Mouse (Mus musculus) natural killer cell, adult 2 months (primary cell): ENCODE measurements around the gene Supv3l1.
"Not testable (repeated sequence)": the region's sequence is repeated elsewhere in the genome, so short reads cannot be mapped to it uniquely, and the experiment has no call there.

Experiments
- DNase-seq, 2 experiments: peaks; one replicate each; pipeline ENCODE4 v3.0.0; 2022; ENCODE audit warnings: low spot score in 2 of 2

The Supv3l1 gene

DNA sequence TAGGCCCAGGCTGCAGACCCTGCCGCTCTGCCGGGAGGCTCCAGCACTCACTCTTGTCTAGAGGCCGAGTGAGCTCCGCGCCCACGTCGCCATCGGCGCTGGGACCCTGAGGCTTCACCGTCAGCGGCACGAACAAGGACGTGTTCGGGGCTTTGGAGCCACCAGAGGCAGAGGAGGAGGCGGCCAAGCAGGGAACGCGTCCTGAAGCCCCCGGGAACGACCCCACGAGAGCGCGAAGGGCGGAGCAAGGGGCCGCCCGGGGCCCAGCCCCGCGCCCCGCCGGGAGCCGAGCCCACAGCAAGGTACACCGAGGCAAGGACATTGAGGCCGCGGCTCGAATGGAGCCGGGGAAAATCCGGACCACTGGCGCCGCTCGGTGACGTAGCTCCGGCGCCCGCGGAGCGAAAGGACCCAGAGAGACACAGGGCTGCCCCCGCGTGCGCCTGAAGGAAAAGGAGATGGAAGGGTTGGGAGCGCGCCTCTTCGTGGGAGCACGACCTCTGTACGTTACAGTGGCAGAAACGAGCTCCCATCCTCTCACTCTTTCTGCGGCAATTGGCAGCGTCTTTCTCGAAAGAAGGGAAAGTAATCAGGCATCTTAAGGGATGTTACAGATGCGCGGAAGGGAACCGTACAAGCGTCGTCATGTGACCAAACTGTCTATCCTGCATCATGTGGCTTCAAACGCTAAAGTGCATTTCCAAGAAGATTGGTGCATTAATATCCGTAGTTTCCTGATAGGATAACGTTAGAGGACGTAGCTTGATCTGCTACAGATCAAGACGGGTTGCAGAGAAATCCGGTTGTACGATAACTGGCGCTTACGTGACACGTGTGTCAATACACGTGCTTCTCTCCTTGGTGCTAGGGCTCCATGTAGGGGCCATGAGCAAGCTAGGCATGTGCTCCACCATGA lies at the start of gene Supv3l1, which contains the start of gene 4930507D05Rik:
Supv3l1 (minus strand) TSS at position 375 of the 916 bp plus-strand sequence.
4930507D05Rik (plus strand) TSS at position 126 of the 916 bp plus-strand sequence.
- DNase-seq, result peak; percentile 89 to 93

DNA sequence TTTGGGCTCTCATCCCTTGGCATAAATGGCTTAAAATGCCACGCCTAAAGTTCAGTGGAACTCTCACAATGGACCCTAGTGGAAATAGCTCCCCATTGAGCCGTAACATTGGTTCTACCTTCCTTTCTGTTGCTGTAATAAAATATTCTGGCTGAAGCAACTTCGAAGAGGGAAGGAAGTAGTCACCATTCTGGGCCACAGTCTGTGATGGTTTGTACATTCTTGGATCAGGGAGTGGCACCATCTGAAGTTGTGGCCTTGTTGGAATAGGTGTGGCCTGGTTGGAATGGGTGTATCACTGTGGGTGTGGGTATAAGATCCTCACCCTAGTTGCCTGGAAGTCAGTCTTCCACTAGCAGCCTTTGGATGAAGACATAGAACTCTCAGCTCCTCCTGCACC lies 42.1 kb upstream of the Supv3l1 start:
- not testable (repeated sequence) for DNase-seq

DNA sequence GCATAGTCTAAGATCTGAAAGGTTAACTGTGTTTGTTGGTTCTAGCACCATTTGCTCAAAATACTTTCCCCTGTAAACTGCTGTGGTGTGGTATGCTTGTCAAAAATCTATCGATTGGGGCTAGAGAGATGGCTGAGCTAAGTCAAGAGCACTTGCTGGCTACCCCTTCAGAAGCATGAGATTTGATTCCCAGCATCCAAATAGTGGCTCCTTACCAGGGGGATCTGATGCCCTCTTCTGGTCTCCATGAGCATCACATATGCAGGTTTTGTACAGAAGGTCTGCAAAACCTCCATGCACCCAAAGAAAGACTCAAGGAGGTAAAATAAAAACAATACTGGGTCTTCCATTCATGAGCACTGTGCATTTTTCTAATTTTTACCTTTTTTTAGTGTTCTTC lies 38.7 kb upstream of the Supv3l1 start:
- DNase-seq, result no peak

DNA sequence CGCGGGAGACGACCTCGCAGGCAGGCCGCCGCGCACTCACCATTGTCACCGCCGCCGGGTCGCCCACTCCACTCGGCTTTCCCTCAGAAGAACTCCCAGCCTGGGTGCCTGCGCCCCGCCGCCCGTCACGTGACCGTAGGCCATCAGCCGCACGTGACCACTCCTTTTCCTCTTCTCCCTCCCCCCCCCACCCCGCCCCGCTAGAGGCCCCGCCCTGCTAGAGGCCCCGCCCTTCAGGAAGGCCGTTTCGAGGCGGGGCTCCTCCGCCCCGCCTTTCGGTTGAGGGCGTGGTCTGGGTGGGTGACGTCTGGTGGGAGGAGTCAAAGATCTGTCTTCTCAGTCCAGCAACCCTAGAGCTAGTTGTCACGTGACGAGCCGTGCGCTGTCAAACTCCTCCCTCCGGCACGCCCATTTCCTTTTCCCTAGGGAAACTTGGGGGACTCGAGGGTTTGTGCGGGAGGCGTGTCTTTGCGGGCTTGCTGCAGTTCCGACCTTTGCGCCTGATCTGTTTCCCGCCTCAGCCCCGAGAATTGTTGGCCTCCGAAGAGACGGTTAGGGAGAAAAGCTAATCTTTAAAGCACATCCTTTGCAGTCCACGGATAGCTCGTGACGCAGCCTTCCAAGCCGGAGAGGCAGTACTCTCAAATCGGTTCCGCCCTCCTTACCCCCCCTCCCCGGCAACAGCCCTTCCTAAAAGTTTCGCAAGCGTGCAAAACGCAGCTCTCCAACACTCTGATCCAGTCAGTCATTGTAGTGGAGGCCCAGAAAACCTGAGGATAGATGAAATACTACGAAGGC lies 37.3 kb upstream of the Supv3l1 start, which contains the start of gene Vps26a:
Vps26a (minus strand) TSS at position 188 of the 798 bp plus-strand sequence.
- DNase-seq, result peak; percentile 97 to 98

DNA sequence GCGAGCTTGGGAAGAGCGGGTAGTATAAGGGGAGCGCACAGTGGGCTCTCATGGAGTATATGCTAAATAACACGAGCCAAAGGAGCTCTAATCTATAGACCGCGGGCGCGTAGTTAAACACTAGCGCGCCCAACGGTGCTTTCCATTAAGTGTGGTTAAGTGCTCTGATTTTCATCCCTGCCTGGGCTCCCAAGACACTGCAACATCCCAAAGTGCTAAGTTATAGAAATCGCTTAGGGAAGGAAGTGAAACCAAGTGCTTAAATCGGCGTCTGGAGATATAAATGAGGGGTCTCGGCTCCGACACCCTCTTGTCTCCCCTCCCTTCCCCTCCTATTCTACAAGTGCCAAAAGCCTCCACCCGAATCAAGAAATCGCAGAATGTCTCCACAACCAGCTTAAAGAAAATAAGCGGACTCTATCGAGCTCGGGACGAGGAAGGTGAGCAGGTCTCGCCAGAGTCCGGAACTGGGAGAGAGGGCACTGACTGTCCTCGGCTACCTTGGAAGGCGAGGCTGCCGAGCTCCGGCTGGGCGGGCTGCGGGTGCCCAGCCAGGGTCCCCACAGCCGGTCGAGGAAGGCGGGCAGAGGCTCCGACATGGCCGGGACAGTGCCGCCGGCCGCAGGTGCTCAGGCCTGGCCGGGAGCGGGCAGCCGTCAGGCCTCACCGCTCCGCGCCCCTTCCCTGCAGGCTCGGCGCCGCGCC lies 36.5 kb upstream of the Supv3l1 start:
- DNase-seq, result no peak

DNA sequence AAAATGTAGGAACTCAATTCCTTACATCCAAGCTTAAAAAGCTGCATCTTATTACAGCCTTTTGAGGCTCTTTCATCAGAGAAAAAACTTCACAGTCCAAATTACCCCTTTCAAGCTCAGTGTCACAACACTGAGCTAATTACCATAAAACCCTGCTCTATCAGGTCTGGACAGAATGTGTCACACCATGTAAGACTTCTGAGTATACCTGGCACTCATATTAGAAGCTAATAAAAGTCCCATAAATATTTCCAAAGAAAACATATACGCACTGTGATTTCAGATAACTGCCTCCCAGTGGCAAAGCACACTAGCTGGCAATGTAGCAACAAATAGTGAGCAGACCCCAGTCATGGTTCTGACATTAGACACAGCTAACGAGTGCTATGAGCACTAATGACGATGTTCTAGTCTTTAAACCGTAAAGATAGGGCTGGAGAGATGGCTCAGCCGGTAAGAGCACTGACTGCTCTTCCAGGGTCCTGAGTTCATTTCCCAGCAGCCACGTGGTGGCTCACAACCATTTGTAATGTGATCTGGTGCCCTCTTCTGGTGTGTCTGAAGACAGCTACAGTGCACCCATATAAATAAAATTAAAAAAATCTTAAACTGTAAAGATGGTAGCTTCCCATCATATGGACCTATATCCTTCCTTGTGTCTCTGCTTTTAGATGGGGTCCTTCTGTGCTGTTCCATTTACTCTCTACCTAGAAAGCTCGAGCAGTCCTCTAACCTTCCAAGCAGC lies 31.7 kb upstream of the Supv3l1 start:
- DNase-seq, result no peak

DNA sequence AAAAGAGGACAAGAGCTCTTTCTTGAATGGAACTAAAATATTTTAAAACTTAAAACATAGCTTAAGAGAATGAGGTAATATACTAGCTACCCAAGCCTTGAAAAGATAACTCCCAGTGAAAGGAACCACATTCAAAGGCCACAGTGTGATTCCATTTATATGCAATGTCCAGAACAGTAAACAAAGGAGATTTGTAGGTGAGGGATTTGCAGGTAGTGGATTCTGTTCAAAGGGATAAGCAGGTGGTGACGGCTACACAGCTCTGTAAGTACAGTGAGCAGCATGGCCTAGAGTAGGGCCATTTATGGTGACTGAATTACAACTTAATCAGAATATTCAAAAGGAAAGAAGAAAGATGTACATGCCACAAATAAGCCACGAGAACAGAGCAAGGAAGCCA lies 27.4 kb upstream of the Supv3l1 start:
- no peak for DNase-seq

DNA sequence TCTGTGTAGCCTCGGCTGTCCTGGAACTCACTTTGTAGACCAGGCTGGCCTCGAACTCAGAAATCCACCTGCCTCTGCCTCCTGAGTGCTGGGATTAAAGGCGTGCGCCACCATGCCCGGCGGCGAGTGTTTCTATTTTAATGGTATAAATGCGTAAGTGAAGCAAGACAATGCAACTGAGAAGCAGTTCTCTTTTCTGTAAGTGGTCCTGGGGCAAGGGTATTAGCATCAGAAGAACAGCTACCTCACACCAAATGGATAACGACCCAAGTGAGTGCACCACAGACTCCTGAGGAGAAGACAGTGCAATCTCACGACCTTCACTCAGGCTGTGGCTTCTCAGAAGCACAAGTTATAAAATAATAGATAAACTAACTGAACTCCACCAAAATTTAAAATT lies 25.4 kb upstream of the Supv3l1 start:
- DNase-seq, result no peak

DNA sequence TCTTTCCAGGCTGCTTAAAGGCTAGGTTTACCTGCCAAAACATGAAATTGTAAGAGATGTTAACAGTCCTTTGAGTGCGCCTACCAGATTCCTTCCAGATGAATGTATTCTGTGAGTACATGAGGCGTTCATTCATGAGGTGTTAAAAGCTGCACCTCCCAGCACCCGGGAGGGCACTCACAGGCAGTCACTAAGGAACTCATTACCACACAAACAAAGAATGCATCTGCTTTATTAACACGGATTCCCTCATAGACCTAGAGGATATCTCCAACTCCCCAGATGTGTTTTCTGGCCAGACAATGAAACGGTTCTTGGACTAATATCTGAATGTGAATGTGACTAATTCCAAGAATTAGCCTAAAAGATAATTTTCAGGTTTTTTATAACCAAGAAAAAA lies 21.6 kb upstream of the Supv3l1 start:
- no peak for DNase-seq

DNA sequence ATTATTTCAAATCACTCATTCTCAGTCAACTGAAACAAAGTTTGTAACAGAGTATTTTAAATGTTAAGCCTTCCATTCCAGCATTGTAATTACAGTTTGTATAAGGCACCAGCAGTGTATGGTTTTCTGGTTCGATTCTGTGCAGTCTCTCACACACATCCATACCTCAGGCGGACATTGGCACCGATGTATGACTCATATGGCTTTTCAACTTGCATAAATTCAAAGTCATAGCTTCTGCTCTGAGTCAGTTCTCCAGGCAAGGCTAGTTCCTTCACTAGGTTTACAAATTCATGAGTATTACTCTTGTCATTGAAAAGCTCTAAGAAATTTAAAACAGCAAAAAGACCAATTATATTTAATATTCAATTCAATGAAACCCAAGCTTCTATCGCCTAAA lies 20.2 kb upstream of the Supv3l1 start:
- DNase-seq, result no peak

DNA sequence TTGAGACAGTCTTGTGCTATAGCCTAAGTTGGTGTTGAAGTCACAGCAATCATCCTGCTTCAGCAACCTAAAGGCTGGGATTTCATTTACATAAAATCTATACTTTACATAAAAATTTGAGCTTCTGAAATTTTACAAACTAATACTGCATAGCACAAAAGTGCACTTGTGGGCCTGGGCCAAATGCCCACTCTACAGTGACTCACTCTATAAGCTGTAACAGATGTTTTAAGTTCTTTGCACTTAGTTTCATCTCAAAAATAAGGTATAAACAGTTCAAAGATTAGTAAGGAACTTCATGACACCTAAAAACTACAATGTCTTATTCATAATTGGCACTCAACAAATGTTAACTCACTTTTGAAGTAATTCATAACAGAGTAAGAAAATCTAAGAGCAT lies 11.8 kb upstream of the Supv3l1 start:
- DNase-seq, result no peak

DNA sequence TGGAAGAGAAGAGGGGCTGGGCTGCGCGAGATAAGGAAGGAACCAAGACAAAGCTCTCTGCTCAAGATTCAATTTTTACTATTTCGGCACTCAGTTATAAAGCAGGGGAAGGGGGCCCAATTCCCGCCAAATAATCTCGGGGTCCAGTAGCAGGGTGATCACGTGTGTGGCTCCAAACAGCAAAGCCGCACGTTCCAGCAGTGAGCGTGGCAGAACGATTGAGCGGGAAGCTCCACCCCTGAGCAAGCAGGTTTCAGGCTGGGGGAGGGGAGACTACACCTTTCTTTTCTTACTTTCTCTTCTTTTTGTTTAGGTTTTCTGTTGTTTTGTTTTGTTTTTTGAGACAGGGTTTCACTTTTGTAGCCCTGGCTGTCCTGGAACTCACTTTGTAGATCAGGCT lies 2.5 kb upstream of the Supv3l1 start:
- DNase-seq, result not testable (repeated sequence)

DNA sequence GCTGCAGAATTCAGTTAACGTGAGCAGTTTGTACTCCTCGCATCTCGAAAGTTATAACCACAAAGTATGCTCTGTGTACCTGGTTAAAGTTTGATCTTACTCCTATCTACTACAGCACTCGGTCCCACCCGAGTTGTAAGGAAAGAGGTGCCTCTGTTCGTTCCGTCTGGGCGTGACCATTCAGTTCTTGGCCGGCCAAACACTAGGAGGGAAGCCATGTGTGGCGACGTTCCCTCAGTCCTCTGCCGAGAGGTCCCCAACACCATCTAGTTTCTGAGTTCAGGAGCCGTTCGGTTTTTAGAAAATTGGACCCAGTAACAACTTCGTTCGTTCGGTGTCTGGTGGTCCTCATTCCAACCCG lies 722 bp upstream of the Supv3l1 start:
- no peak for DNase-seq

DNA sequence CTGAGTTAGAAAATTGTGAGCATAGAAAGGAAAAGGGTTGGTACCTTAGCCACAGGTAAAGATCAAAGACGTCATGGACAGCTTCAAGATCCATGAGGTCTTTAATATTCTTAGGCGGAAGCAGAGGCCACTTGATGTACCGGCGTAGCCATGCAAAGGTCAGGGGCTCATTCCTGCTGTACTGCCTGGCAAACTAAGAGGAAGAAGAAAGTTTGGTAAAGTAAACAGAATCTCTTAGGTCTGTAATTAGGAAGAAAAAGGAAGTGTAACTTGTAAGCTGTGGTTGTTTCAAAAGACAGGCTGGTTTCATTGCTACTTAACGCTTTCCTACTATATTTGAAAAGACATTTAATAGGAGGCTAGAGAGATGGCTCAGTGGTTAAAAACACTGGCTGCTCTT lies 19.1 kb downstream of the Supv3l1 start:
- DNase-seq, result no peak

DNA sequence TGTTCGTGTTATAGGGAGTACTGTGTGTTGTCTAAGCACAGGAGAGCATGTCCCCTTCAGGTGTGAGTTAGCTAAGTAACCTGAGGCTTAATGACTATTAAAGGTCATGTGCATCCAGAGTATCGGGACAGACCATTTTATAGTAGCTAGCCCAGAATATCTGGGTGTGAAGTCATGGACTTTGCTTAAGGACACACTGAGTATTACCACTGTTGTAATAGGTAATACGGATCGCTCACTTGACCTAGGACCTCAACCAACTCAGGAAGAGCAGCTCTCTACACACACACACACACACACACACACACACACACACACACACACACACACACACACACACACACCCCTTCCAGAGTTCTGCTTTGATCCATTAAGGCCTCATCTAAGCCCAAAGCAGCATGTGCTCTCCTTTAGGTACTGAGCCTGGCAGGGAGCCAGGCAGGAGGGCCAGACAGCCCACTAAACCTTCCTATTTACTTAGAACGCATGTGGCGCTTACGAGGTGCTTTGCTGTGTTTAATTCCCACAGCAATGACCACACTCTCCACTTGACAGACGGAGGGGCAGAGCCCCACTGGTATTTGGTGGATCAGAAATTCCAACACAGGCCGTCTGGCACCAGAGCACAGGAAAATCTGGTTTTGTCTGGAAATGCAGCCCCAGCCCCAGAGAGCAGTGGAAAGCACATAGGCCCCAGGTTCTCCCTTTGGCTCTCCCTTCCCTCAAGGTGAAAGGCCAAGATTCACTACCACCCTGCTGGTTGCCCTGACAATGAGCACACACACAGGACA lies 24.3 kb downstream of the Supv3l1 start:
- no peak for DNase-seq

DNA sequence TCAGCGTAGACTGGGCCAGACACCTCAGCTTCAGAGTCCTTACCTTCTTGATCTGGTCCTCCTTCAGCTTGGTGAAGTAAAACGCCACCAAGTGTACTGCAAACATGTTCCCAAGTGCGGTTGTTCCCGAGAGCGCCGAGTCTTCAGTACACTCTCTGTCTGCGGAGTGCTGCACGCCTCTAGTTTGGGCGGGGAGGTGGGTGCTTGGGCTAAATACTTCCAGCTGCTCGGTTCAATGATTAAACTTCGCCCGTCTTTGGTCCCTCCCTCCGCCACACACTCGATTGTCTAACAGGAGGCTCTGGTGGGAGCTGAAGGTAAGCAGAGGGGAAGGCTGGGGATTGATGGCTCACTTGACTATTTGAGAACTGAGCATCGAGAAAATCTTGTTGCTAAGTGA lies 27.3 kb downstream of the Supv3l1 start, which contains the start of gene Hkdc1:
Hkdc1 (minus strand) TSS at position 237 of the 400 bp plus-strand sequence.
- no peak for DNase-seq

DNA sequence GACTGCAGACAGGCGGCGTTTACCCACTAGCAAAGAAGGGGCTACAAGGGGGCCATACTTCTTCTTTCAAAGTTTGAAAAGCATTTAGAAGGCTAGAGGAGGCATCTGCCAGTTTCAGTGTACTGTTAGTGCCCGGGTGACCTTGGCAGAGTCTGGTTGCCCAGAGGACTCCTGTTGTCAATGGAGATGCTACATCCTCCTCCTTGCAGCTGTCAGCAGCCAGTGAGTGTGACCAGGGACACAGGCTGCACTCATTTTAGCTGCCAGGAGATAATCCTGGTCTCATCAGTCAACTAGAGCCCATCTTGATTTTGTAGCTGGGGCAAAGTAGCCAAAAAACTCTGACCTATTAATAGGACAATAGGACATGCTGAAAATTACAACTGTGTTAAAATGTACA lies 28.4 kb downstream of the Supv3l1 start:
- no peak for DNase-seq

DNA sequence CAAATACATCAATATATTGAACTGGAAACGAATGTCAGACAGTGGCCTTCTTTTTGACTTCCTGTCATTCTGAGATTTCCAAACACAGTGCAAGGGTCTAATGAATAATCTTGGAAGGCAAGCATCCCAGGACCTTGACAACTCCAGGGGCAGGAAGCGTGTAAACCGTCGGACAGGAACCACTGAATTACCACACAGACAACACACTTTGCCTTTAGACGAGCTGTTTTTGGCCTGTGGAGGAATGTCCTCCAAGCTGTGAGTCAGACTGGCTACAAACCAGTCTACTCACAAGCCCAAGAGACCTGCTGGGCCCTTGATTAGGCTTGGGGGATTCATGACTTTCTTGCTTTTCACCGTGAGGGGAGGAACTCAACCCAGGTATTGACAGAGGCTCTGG lies 29.1 kb downstream of the Supv3l1 start:
- DNase-seq, result no peak

DNA sequence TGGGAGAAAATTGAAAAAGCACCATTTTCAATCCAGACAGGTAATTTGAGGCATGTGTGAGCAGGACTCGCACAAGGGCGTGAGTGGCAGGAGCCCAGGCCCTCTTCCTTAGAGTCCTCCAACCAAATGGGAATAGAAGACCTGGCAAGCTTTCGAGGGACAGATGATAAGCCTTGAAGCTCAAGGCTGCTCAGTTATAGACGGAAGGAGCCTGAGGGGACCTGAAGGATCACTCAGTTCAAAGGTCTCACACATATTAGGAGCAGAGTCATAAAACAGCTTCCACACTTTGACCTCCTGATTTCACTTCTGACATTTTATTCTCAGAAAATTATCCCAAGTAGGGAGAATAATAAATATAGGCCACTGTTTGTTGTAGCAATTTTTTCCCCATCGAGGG lies 30.1 kb downstream of the Supv3l1 start:
- DNase-seq, result no peak

DNA sequence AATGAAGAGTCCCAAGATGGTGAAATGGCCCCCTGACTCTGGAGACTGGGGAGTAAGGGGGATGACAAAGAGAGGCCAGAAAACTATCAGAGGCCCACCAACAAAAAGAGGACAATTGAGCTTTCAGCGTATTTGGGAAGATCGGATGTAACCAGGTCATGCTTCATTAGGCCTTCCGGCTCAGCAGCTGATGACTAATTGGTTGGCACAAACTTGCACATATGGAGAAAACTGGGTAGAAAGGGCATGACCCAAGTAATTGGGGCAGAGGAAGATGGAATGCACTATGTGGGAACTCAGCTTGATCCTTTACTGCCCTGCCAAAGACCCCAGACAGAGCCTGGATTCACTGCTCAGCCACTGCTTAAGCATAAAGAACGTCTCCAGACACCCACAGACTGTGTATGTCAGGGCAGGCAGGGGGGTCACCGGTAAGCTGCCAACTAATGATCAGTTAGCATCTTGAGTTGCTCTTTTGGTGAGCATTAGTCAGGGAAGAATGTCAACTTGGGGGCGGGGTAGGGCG lies 30.6 kb downstream of the Supv3l1 start:
- no peak for DNase-seq
